Comparison of ENCODE assay signal across 11 mouse cellular contexts in genomic region chr1:160746786-160747185, GRCm38 (mm10). TPM values are rescaled to one million over a fixed set of nuclear protein-coding genes. Genes with fewer than 3 reads are reported as not detected.
A peak's percentile ranks its signal among the peaks of the same experiment; 100 is the strongest.
DNase-seq lines count a peak whose midpoint lies in the region; ATAC-seq and TF ChIP-seq lines count a peak whose summit lies in the region.
"Had no signal": no experiment of that assay in that cellular context is flagged by ENCODE, and none has a peak within 500 bp of the region (broad histone marks: within the 10 kb centered on the region; RNA-seq: fewer than 3 reads in every experiment).

No protein-coding gene starts in this region.

- DNase-seq in gastrocnemius, adult 18-20 months (ENCODE audit: low spot score), result peak; percentile 8
- no peak for DNase-seq in gastrocnemius, postnatal 36 days
- no peak for DNase-seq in neural tube, embryonic 10.5 days (ENCODE audit: extremely low spot score, low spot score)
- no peak for DNase-seq in frontal cortex, postnatal 25 days (ENCODE audit: low spot score in 2 of 2)
- no peak for DNase-seq in layer of hippocampus, adult 2 months (ENCODE audit: low spot score in 2 of 2)

- intact Hi-C loops in gastrocnemius, postnatal 36 days (cut with DNase I), result loop anchor here (10.0 kb wide), 1 partner anchor 428 kb away; no protein-coding TSS in a partner anchor

- H3K4me3 ChIP-seq in neural tube, embryonic 15.5 days (replicated peaks), result no peak overlapping the region
- no peak overlapping the region for H3K4me3 ChIP-seq in liver, embryonic 12.5 days
- no peak overlapping the region for H3K4me3 ChIP-seq in layer of hippocampus, adult 2 months
- no peak overlapping the region for H3K4me3 ChIP-seq in intestine, postnatal 0 days (ENCODE audit: low read depth, low read length)
- H3K4me3 ChIP-seq: hindbrain, embryonic 15.5 days; midbrain, embryonic 10.5 days had no signal

- H3K27ac ChIP-seq in neural tube, embryonic 15.5 days (replicated peaks), result no peak overlapping the region
- H3K27ac ChIP-seq in liver, embryonic 12.5 days, result no peak overlapping the region
- H3K27ac ChIP-seq in layer of hippocampus, adult 2 months, result no peak overlapping the region
- H3K27ac ChIP-seq in intestine, postnatal 0 days (ENCODE audit: low read depth, low read length), result no peak overlapping the region
- H3K27ac ChIP-seq: hindbrain, embryonic 15.5 days; midbrain, embryonic 10.5 days had no signal

- H3K9me3 ChIP-seq in neural tube, embryonic 15.5 days (replicated peaks), result no peaks in the 10 kb centered on the region
- no peaks in the 10 kb centered on the region for H3K9me3 ChIP-seq in liver, embryonic 12.5 days (replicated peaks)
- H3K9me3 ChIP-seq in intestine, postnatal 0 days (ENCODE audit: control insufficient read depth), result no peaks in the 10 kb centered on the region
- H3K9me3 ChIP-seq: hindbrain, embryonic 15.5 days; midbrain, embryonic 10.5 days had no signal

- H3K4me1 ChIP-seq in neural tube, embryonic 15.5 days, result no peaks in the 10 kb centered on the region
- H3K4me1 ChIP-seq in liver, embryonic 12.5 days, result peaks cover 22% of the 10 kb centered on the region
- H3K4me1 ChIP-seq in intestine, postnatal 0 days (replicated peaks; ENCODE audit: control insufficient read depth, insufficient read depth, low read length), result no peaks in the 10 kb centered on the region
- H3K4me1 ChIP-seq: hindbrain, embryonic 15.5 days had no signal

- H3K4me2 ChIP-seq in neural tube, embryonic 15.5 days, result peak overlapping the region; percentile 3; the same call in 1 of the 2 replicates
- H3K4me2 ChIP-seq in liver, embryonic 12.5 days, result peak overlapping the region; percentile 23; the same call in 1 of the 2 replicates
- no peak overlapping the region for H3K4me2 ChIP-seq in intestine, postnatal 0 days (replicated peaks; ENCODE audit: low read depth)
- H3K4me2 ChIP-seq: hindbrain, embryonic 15.5 days had no signal

- no peak for ATAC-seq in neural tube, embryonic 15.5 days (ENCODE audit: low FRiP score)
- ATAC-seq in liver, embryonic 12.5 days, result no peak
- ATAC-seq in intestine, postnatal 0 days, result no peak
- ATAC-seq: forebrain, embryonic 16.5 days had no signal

- no peak overlapping the region for H3K9ac ChIP-seq in neural tube, embryonic 15.5 days (replicated peaks)
- no peak overlapping the region for H3K9ac ChIP-seq in liver, embryonic 12.5 days
- no peak overlapping the region for H3K9ac ChIP-seq in intestine, postnatal 0 days (ENCODE audit: low read depth, low read length)
- H3K9ac ChIP-seq: hindbrain, embryonic 15.5 days had no signal

- no peaks in the 10 kb centered on the region for H3K36me3 ChIP-seq in neural tube, embryonic 15.5 days
- H3K36me3 ChIP-seq in liver, embryonic 12.5 days, result no peaks in the 10 kb centered on the region
- no peaks in the 10 kb centered on the region for H3K36me3 ChIP-seq in intestine, postnatal 0 days (ENCODE audit: control insufficient read depth, insufficient read depth)
- H3K36me3 ChIP-seq: hindbrain, embryonic 15.5 days; midbrain, embryonic 10.5 days had no signal

- no peaks in the 10 kb centered on the region for H3K27me3 ChIP-seq in neural tube, embryonic 15.5 days (replicated peaks)
- H3K27me3 ChIP-seq in liver, embryonic 12.5 days (replicated peaks), result no peaks in the 10 kb centered on the region
- H3K27me3 ChIP-seq in intestine, postnatal 0 days (replicated peaks; ENCODE audit: control insufficient read depth, insufficient read depth, low read length), result no peaks in the 10 kb centered on the region
- H3K27me3 ChIP-seq: hindbrain, embryonic 15.5 days had no signal

- 38% methylated on average over 7 of the region's 7 CpGs for WGBS in neural tube, embryonic 15.5 days
- WGBS in liver, embryonic 12.5 days (ENCODE audit: insufficient replicate concordance), result 46% methylated on average over 7 of the region's 7 CpGs
- WGBS in intestine, postnatal 0 days, result 31% methylated on average over 7 of the region's 7 CpGs

- no peak for TF ChIP-seq CTCF in layer of hippocampus, adult 2 months (conservative IDR thresholded peaks at IDR 0.05)
- TF ChIP-seq CTCF in intestine, postnatal 0 days (IDR thresholded peaks at IDR 0.05; ENCODE audit: low read depth), result no peak

RNA-seq across cellular contexts. Expression of gene Rabgap1l, which starts 46.2 kb away (rescaled TPM):
- 10 to 100 TPM; 10.9 to 12.1 TPM for total RNA-seq in gastrocnemius, adult 18-20 months (2021)
- 10 to 100 TPM in 1 of 2 experiments, 1 to 10 TPM in 1; 9.1 to 11.7 TPM for total RNA-seq in gastrocnemius, postnatal 36 days (2021)
- 31.3 and 32.4 TPM in 2 replicates for polyA plus RNA-seq in neural tube, embryonic 15.5 days (2015; fragmentation: Nextera tagmentation; extraction: Ambion mirVana)
- polyA plus RNA-seq in liver, embryonic 12.5 days (2016; fragmentation: Nextera tagmentation; extraction: Ambion mirVana), result 55.7 and 55.8 TPM in 2 replicates
- total RNA-seq in layer of hippocampus, adult 2 months (2021), result 100 to 1,000 TPM; 241 to 255 TPM
- polyA plus RNA-seq in intestine, postnatal 0 days (2015; fragmentation: Nextera tagmentation; extraction: Ambion mirVana), result 23.2 and 25.6 TPM in 2 replicates

Comparison
In these comparisons a context has a peak if more than half of its experiments do, and no peak if none do; other contexts are left out.
1. RNA of gene Rabgap1l, which starts 46.2 kb away (total RNA-seq): 241 to 255 TPM in layer of hippocampus, adult 2 months; 10.9 to 12.1 TPM in gastrocnemius, adult 18-20 months and 9.1 to 11.7 TPM in gastrocnemius, postnatal 36 days; every median in the first group is over 10 times any median in the second.